Mouse (Mus musculus) kidney, adult 2 months (tissue): ENCODE data around the gene Tent5b.

Source experiments
- CTCF ChIP-seq: fragments of 200-500 bp; conservative IDR thresholded peaks from 2 replicates; pipeline ENCODE4 v1.5.1; 2011; ENCODE audit warnings: low read depth, mild to moderate bottlenecking, control low read depth, low read length, moderate library complexity, mixed read lengths; ENCODE audit not compliant: insufficient read depth, insufficient read length
- POLR2A ChIP-seq: fragments of 200-500 bp; IDR thresholded peaks from one replicate; pipeline ENCODE4 v1.6.1; 2011; ENCODE audit warnings: low read depth, low read length, control low read depth

DNA sequence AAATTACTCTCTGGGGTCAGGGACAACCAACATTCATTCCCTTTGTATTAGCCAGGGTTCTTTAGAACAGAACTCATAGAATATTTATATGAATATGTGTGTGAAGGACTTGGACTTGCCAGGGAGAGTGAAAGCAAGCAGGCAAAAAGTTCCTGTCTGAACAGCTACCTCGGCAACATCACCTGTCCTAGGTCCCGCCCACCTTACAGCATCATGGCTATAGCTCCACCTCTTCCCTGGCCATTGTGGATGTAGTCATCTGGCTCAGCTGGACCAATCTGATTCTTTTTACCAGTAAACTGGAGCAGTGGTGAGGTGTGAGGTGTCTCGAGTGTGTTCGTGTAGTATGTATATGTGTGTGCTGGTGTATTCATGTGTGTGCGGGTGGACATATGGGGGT lies 34.2 kb upstream of the Tent5b start:
- no peak for TF ChIP-seq CTCF
- TF ChIP-seq POLR2A, result no peak
